Mouse (Mus musculus): Measurements from ENCODE around the gene Rcc1.

The Rcc1 gene

GRCm38 (mm10) chr4:132353481-132353885 is at the start of gene Rcc1:
Rcc1 (minus strand) TSS chr4:132353605.
- peak; percentile 95 for DNase-seq (ENCODE audit: low read depth, low spot score)

- DNase-seq (ENCODE audit: low read depth, low spot score) = no peak
Measured at GRCm38 (mm10) chr4:132401016-132401415, 47.6 kb upstream of the Rcc1 start.

- DNase-seq (ENCODE audit: low read depth, low spot score) = no peak
Measured at GRCm38 (mm10) chr4:132398863-132399262, 45.5 kb upstream of the Rcc1 start.

GRCm38 (mm10) chr4:132398045-132398774 is 44.8 kb upstream of the Rcc1 start:
- no peak for DNase-seq (ENCODE audit: low read depth, low spot score)

GRCm38 (mm10) chr4:132397120-132397519 is 43.7 kb upstream of the Rcc1 start:
- DNase-seq (ENCODE audit: low read depth, low spot score) = no peak

- DNase-seq (ENCODE audit: low read depth, low spot score) = no peak
Measured at GRCm38 (mm10) chr4:132396251-132396650, 42.8 kb upstream of the Rcc1 start.

- DNase-seq (ENCODE audit: low read depth, low spot score) = no peak
Measured at GRCm38 (mm10) chr4:132391063-132391740, 37.8 kb upstream of the Rcc1 start.

- peak; percentile 43 for DNase-seq (ENCODE audit: low read depth, low spot score)
Measured at GRCm38 (mm10) chr4:132389302-132389701, 35.9 kb upstream of the Rcc1 start.

GRCm38 (mm10) chr4:132387617-132388016 is 34.2 kb upstream of the Rcc1 start:
- DNase-seq (ENCODE audit: low read depth, low spot score) = no peak

- DNase-seq (ENCODE audit: low read depth, low spot score) = no peak
Measured at GRCm38 (mm10) chr4:132386846-132387245, 33.4 kb upstream of the Rcc1 start.

- DNase-seq (ENCODE audit: low read depth, low spot score) = no peak
Measured at GRCm38 (mm10) chr4:132385771-132386410, 32.5 kb upstream of the Rcc1 start.

GRCm38 (mm10) chr4:132383455-132383854 is 30.1 kb upstream of the Rcc1 start:
- DNase-seq (ENCODE audit: low read depth, low spot score) = no peak

GRCm38 (mm10) chr4:132382296-132382695 is 28.9 kb upstream of the Rcc1 start:
- no peak for DNase-seq (ENCODE audit: low read depth, low spot score)

- no peak for DNase-seq (ENCODE audit: low read depth, low spot score)
Measured at GRCm38 (mm10) chr4:132380965-132381616, 27.7 kb upstream of the Rcc1 start.

- DNase-seq (ENCODE audit: low read depth, low spot score) = no peak
Measured at GRCm38 (mm10) chr4:132373820-132374219, 20.4 kb upstream of the Rcc1 start.

- DNase-seq (ENCODE audit: low read depth, low spot score) = no peak
Measured at GRCm38 (mm10) chr4:132369953-132370750, 16.7 kb upstream of the Rcc1 start.

- no peak for DNase-seq (ENCODE audit: low read depth, low spot score)
Measured at GRCm38 (mm10) chr4:132367480-132368201, 14.2 kb upstream of the Rcc1 start.

- no peak for DNase-seq (ENCODE audit: low read depth, low spot score)
Measured at GRCm38 (mm10) chr4:132365450-132366060, 12.2 kb upstream of the Rcc1 start.

- peak; percentile 45 for DNase-seq (ENCODE audit: low read depth, low spot score)
Measured at GRCm38 (mm10) chr4:132363487-132363886, 10.1 kb upstream of the Rcc1 start.

GRCm38 (mm10) chr4:132359510-132359909 is 6.1 kb upstream of the Rcc1 start:
- no peak for DNase-seq (ENCODE audit: low read depth, low spot score)
